Mouse (Mus musculus) myocyte (in vitro differentiated cells): ENCODE measurements around the gene C1ql1. TPM values are rescaled to one million over a fixed set of nuclear protein-coding genes. Genes with fewer than 3 reads are reported as not detected.

ENCODE experiments used
- H3K27me3 ChIP-seq: one replicate; pipeline ENCODE4 v1.6.1; 2011; ENCODE audit not compliant: control insufficient read depth, insufficient read depth, insufficient read length
- H3K36me3 ChIP-seq: one replicate; pipeline ENCODE4 v1.6.1; 2011; ENCODE audit not compliant: control insufficient read depth, insufficient read depth
- H3K4me2 ChIP-seq: one replicate; pipeline ENCODE4 v1.6.1; 2011; ENCODE audit warnings: low read depth, control low read depth
- H3K4me3 ChIP-seq: one replicate; pipeline ENCODE4 v1.5.1; 2011; ENCODE audit warnings: mild to moderate bottlenecking, control low read depth, moderate library complexity
- H3K79me2 ChIP-seq: one replicate; pipeline ENCODE4 v1.6.1; 2011; ENCODE audit not compliant: control insufficient read depth, insufficient read depth
- H3ac ChIP-seq: one replicate; pipeline ENCODE4 v1.6.1; 2011; ENCODE audit not compliant: control insufficient read depth, insufficient read length
- CEBPB ChIP-seq: IDR thresholded peaks from 2 replicates; pipeline ENCODE4 v1.6.1; 2011; ENCODE audit warnings: mild to moderate bottlenecking, moderate library complexity; ENCODE audit not compliant: poor library complexity, insufficient read depth, severe bottlenecking
- E2F4 ChIP-seq: IDR thresholded peaks from one replicate; pipeline ENCODE4 v1.6.1; 2011; ENCODE audit warnings: mild to moderate bottlenecking, control low read depth, moderate library complexity; ENCODE audit not compliant: insufficient read depth
- MAX ChIP-seq: IDR thresholded peaks from one replicate; pipeline ENCODE4 v1.6.1; 2011; ENCODE audit warnings: low read depth, mild to moderate bottlenecking, control low read depth
- MYOD1 ChIP-seq, 3 experiments: IDR thresholded peaks; one replicate each; pipeline ENCODE4 v1.6.1; 2011; ENCODE audit warnings: control low read depth in 2 of 3, low read depth in 2 of 3, mild to moderate bottlenecking in 2 of 3, moderate library complexity in 1 of 3; ENCODE audit not compliant: insufficient read length in 2 of 3, control insufficient read depth in 1 of 3
- MYOG ChIP-seq, 3 experiments: IDR thresholded peaks; one replicate each; pipeline ENCODE4 v1.6.1; 2011; ENCODE audit warnings: control low read depth in 2 of 3, low read depth in 2 of 3, mild to moderate bottlenecking in 2 of 3; ENCODE audit not compliant: insufficient read length in 2 of 3, control insufficient read depth in 1 of 3, insufficient read depth in 1 of 3
- POLR2A ChIP-seq: IDR thresholded peaks from one replicate; pipeline ENCODE4 v1.6.1; 2011; ENCODE audit warnings: low read depth, mild to moderate bottlenecking, control low read depth, moderate library complexity; ENCODE audit not compliant: insufficient read length
- POLR2AphosphoS2 ChIP-seq: IDR thresholded peaks from one replicate; pipeline ENCODE4 v1.6.1; 2011; ENCODE audit warnings: low read depth, control low read depth; ENCODE audit not compliant: insufficient read length
- REST ChIP-seq: IDR thresholded peaks from one replicate; pipeline ENCODE4 v1.6.1; 2011; ENCODE audit warnings: mild to moderate bottlenecking, control low read depth, moderate library complexity; ENCODE audit not compliant: insufficient read depth, insufficient read length
- SRF ChIP-seq: IDR thresholded peaks from one replicate; pipeline ENCODE4 v1.6.1; 2011; ENCODE audit warnings: low read depth; ENCODE audit not compliant: control insufficient read depth, insufficient read length
- TCF12 ChIP-seq: IDR thresholded peaks from one replicate; pipeline ENCODE4 v1.6.1; 2011; ENCODE audit warnings: mild to moderate bottlenecking, control low read depth; ENCODE audit not compliant: poor library complexity, insufficient read depth, severe bottlenecking
- TCF3 ChIP-seq: IDR thresholded peaks from one replicate; pipeline ENCODE4 v1.6.1; 2011; ENCODE audit warnings: low read depth, control low read depth; ENCODE audit not compliant: insufficient read length
- USF1 ChIP-seq: IDR thresholded peaks from one replicate; pipeline ENCODE4 v1.6.1; 2011; ENCODE audit warnings: low read depth, mild to moderate bottlenecking, control low read depth, moderate library complexity
- polyA plus RNA-seq: library from polyadenylated mRNA; unstranded; fragments of >200 nt; fragmentation: generic; extraction: Trizol; gene quantifications from one replicate; pipeline ENCODE4 v1.2.1, GENCODE M21; 2012; ENCODE audit warnings: missing spikeins

C1ql1 gene
- polyA plus RNA-seq, 1 experiment = 0.74 TPM

DNA sequence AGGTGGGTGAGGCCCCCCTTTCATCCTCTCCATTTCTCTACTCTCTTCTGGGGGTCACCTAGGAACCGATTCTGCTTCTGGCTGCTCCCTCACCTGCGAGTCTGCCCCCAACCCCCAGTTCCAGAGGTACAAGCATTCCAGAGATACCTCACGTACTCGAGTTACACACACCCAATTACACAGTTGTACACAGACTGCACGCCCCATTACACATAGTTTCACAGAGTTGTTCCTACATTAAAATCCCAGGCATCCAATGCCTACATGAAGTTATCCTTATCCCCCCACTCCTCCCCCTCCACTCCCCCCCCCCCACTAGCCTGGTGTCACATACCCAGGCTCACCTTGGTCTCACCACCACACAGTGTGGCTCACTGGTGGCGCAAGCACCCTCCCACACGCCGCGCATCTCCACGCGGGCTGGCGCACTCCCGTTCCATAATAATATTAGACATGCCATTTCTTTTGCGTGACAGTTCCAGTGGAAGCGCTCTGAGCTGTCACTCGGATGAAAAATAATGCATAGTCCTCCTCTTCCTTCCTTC, 18.1 kb upstream of the C1ql1 start:
- Histone ChIP-seq H3K4me3 (no peak overlapping the region), H3K27me3 (no peaks in the 10 kb centered on the region), H3K36me3 (no peaks in the 10 kb centered on the region), H3K4me2 (no peak overlapping the region), H3K79me2 (no peaks in the 10 kb centered on the region), H3ac (no peak overlapping the region)
- TF ChIP-seq POLR2A = no peak

DNA sequence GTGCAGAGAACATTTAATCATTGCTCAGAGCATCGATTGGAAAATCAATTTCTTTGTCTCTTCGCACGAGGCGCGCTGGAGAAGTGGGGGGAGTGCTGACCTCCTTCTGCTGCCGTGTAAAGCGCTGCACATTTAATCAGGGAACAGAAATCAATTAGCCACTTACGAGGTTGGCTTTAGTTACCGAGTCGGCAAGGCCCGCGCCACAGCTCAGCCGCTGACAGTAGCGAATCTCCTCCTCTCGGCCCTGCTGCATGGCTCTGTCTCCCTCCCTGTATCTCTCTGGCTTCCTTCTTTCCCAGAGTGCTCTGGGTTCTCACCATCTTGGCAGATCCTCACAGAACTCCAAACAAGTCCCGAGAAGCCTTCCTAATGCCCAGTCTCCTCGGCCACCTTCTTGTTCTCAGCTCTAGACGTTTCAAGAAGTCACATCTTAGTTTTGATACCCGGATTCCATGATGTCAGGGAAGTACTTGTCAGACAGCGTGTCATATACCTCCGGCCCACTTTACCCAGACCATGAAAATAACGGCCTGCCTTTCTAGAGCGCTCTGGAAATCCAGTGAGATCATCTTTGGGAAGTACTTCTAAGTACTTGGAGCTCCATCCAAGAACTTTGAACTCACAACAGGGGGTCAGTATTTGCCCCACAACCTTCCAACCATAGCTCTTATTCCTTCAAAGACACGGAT, 17.5 kb upstream of the C1ql1 start:
- Histone ChIP-seq H3K79me2 (no peaks in the 10 kb centered on the region), H3ac (no peak overlapping the region), H3K4me3 (no peak overlapping the region), H3K36me3 (no peaks in the 10 kb centered on the region), H3K27me3 (no peaks in the 10 kb centered on the region), H3K4me2 (no peak overlapping the region)
- TF ChIP-seq TCF3 (no peak), MYOD1 (IDR thresholded peaks at IDR 0.05; ENCODE audit: control insufficient read depth in 1 of 3, insufficient read length in 2 of 3, low read depth in 2 of 3) (no peak), USF1 (no peak), POLR2AphosphoS2 (no peak), TCF12 (no peak), MAX (no peak), POLR2A (no peak), SRF (no peak), REST (no peak), CEBPB (no peak), E2F4 (no peak), MYOG (IDR thresholded peaks at IDR 0.05; ENCODE audit: control insufficient read depth in 1 of 3, insufficient read depth in 1 of 3, insufficient read length in 2 of 3, low read depth in 2 of 3) (no peak)

DNA sequence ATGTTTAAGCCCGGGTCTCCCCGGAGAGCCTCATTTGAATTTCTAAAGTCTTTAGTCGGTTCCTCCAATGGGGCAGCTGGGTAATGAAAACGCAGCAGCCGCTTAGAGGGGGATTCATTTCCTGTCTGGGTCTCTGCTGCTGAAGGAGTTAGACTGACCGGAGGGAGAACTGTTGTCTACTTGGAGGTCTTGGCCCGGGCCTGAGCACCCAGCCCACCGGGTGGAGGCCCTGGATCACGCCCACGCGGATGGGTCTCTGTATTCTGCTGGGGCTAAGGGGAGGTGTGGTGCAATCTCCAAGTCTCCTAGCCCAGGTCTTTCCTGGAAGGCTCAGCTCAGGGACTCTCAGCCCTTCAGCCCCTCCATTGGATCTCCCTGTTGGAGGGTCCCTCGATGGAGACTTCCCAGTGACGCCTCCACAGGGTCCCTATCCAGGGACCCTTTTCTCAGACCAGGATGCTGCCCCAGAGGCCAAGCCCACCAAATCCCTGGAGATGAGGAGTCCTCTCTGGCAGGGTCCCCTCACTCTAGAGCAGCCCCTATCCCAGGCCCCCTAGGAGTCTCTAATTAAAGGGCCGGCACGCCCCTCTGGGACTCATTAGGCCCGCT, 16.9 kb upstream of the C1ql1 start:
- Histone ChIP-seq H3K4me3 (no peak overlapping the region), H3K79me2 (no peaks in the 10 kb centered on the region), H3ac (no peak overlapping the region), H3K27me3 (no peaks in the 10 kb centered on the region), H3K4me2 (no peak overlapping the region), H3K36me3 (no peaks in the 10 kb centered on the region)
- TF ChIP-seq MAX (no peak), CEBPB (no peak), REST (no peak), SRF (no peak), E2F4 (no peak), TCF12 (no peak), POLR2AphosphoS2 (no peak), POLR2A (no peak), MYOG (IDR thresholded peaks at IDR 0.05; ENCODE audit: control insufficient read depth in 1 of 3, insufficient read depth in 1 of 3, insufficient read length in 2 of 3, low read depth in 2 of 3) (no peak), USF1 (no peak)

DNA sequence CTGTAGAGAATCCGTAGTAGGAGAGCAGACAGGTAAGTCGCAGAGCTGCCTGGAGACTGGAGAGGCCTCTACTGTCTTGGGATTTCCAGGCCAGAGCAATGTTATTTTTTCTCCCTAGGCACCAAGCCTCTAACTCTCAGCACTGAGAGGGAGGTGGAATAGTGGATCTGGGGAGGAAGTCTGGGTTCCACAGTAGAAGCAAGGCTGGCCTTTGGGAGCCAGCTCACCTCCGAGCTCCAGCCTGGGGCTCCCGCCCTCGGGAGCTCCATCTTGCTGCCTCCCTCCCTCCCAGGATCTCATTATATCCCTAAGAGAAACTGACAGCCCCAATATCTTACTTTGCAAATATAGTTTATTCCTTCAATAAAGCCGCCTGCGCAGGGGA, 16.4 kb upstream of the C1ql1 start:
- Histone ChIP-seq H3ac (no peak overlapping the region), H3K4me2 (no peak overlapping the region), H3K4me3 (no peak overlapping the region), H3K79me2 (no peaks in the 10 kb centered on the region), H3K36me3 (no peaks in the 10 kb centered on the region), H3K27me3 (no peaks in the 10 kb centered on the region)
- TF ChIP-seq CEBPB (no peak), MYOG (IDR thresholded peaks at IDR 0.05; ENCODE audit: control insufficient read depth in 1 of 3, insufficient read depth in 1 of 3, insufficient read length in 2 of 3, low read depth in 2 of 3) (no peak), POLR2A (no peak), MAX (no peak)

DNA sequence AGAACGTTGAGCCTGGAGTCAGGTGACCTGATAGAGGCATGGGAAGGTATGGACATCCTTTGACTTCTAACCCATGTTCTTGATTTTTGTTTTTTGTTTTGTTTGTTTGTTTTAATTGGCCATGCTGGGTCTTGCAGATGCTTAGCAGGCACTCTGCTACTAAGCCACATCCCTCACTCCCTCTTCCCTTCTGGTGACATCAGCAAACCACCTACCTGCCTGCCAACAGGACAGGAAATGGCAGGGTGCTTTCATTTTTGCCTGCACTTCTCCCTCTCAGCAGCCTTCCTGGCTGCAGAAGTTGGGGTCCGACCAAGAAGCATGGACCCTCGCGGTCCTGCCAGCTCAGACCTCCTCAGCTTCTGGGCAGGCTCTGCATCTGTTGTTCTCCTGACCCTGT, 14.6 kb upstream of the C1ql1 start:
- H3K36me3 ChIP-seq = no peaks in the 10 kb centered on the region
- no peaks in the 10 kb centered on the region for H3K27me3 ChIP-seq
- H3K4me3 ChIP-seq = no peak overlapping the region
- H3K79me2 ChIP-seq = no peaks in the 10 kb centered on the region
- H3ac ChIP-seq = no peak overlapping the region
- TF ChIP-seq MYOD1 (IDR thresholded peaks at IDR 0.05; ENCODE audit: control insufficient read depth in 1 of 3, insufficient read length in 2 of 3, low read depth in 2 of 3) = no peak
- no peak for TF ChIP-seq POLR2A
- TF ChIP-seq REST = no peak
- no peak for TF ChIP-seq TCF3
- TF ChIP-seq MAX = no peak
- no peak for TF ChIP-seq TCF12
- TF ChIP-seq CEBPB = no peak
- no peak for TF ChIP-seq USF1
- no peak for TF ChIP-seq POLR2AphosphoS2
- no peak for TF ChIP-seq E2F4
- no peak for TF ChIP-seq SRF
- no peak for TF ChIP-seq MYOG (IDR thresholded peaks at IDR 0.05; ENCODE audit: control insufficient read depth in 1 of 3, insufficient read depth in 1 of 3, insufficient read length in 2 of 3, low read depth in 2 of 3)
- H3K4me2 ChIP-seq = no peak overlapping the region
